Mouse (Mus musculus): ENCODE measurements around the gene Ankmy1. TPM values are rescaled to one million over a fixed set of nuclear protein-coding genes. Genes with fewer than 3 reads are reported as not detected.

The Ankmy1 gene
- polyA plus RNA-seq, 1 experiment, result 0.40 TPM

DNA sequence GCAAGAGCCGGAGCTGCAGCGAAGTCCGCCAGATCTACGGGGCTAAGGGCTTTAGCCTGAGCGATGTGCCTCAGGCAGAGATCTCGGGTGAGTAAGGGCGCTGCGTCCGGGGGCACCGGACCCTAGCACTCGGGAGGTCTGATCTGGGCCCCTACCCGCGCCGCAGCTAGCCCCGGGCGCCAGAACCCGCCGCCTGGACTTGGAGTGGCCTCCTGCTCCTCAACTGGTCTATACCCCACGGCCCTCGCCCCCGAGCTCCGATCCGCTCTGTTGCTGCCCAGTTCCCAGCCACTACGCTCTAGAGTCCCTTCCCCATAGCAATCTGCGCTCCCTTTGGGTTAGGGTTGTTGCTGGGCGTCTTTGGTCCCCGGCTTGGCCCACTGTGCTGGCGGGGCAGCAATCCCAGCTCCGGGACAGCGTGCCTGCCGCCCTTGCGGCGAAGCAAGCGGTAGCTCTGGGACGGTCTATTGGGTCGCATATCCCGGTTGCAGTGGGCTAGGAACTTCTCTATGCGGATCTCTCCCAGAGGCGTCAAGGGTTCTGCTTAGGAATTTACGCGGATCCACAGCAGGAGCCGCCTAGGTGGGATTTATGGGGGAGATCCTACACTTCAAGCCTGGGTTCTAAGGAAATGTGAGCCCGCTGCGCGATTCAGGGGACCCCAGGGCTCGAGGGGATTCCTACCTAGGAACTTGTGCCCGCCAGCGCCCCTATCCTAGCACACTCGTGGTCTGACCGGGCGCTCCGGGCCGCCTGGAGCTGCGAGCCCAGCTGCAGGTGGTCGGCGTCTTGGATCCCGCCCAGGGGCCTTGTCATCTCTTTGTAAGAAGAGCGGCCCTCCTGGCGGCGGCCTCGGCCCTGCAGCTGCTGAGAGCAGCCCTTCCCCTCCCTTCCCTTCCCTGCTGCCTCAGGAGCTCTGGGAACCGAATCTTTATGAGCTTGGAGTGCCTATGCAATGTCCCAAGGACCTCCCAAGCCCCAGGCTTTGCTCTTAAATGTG is 70.4 kb downstream of the Ankmy1 start:
- H3K27ac ChIP-seq (replicated peaks; ENCODE audit: low read depth, low read length), result no peak overlapping the region
- H3K4me1 ChIP-seq (ENCODE audit: control insufficient read depth, insufficient read depth, insufficient read length, low read length), result peaks cover 2% of the 10 kb centered on the region; the same call in 1 of the 2 replicates
- peak overlapping the region; percentile 65 for H3K4me3 ChIP-seq (ENCODE audit: insufficient read depth, low read depth, low read length)

DNA sequence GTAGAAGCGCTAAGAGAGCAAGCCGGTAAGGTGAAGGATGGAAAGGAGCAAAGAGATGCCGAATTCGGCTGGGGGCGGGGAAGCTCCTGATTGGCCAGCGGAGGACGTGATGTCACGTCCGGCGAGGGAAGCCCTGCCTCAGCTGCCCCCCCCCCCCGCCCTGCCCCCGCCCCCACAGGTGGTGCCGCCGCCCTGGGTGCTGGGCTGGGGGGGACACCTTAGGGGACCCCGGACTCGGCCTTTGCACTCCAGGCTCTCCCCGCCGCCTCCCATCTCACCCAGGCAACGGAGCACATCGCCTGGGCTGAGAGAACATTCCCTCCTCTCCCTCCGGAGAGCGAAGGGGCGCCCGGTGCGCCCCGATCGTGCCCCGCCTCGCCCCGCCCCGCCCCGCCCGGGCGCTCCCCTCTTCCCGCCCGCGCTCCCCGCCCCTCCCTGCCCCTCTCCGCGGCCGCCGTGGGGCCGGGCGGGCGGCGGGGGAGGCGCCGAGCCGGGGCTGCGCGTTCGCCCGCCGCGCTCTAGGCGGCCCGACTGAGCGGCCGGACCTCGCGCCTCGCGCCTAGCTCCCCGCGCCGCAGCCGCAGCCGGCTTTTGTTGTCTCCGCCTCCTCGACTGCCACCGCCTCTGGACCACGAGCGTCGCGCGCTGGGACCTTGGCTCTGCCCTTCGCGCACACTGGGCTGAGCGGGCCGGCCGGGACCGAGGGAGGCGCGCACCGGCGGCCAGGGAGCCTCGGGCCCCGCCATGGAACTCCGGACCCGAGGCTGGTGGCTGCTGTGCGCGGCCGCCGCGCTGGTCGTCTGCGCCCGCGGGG is 71.3 kb downstream of the Ankmy1 start, which contains the start of gene Gpc1:
TSS of gene Gpc1 (plus strand) at position 458 of the 814 bp plus-strand sequence.
- peak within 1 kb of the TSS; percentile 65 for H3K4me3 ChIP-seq (ENCODE audit: insufficient read depth, low read depth, low read length)
- peaks cover 2% of the 10 kb centered on the region; the same call in 1 of the 2 replicates for H3K4me1 ChIP-seq (ENCODE audit: control insufficient read depth, insufficient read depth, insufficient read length, low read length)
- H3K27ac ChIP-seq (replicated peaks; ENCODE audit: low read depth, low read length), result no peak within 1 kb of the TSS

DNA sequence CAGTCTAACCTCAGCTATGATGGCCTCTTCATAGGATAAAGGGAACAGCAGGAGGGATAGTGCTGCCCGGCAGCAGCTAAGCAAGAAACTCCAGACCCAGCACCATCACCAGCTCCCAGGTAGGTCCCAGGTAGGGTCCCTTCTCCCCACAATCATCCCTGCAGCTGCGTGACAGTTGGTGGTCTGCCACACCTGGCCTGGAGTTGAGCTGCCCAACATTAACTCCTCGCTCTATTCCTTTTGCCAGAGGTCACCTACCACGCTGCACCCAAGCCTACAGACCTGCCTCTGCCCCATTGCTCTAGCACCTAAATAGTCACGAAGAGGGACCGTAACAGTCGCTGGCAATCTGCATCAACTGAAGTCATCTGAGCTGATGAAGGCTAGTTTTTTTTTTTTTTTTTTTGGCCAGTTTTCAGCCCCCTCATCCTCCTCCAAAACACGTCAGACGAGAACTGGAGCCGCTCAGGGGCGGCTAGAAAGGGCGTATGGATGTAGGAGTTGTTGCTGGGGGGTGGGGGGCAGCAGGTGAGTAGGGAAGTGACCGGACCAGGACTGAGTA is 72.0 kb downstream of the Ankmy1 start:
- no peak overlapping the region for H3K27ac ChIP-seq (replicated peaks; ENCODE audit: low read depth, low read length)
- H3K4me3 ChIP-seq (ENCODE audit: insufficient read depth, low read depth, low read length), result peak overlapping the region; percentile 32; the same call in 1 of the 2 replicates
- H3K4me1 ChIP-seq (ENCODE audit: control insufficient read depth, insufficient read depth, insufficient read length, low read length), result peaks cover 2% of the 10 kb centered on the region; the same call in 1 of the 2 replicates

DNA sequence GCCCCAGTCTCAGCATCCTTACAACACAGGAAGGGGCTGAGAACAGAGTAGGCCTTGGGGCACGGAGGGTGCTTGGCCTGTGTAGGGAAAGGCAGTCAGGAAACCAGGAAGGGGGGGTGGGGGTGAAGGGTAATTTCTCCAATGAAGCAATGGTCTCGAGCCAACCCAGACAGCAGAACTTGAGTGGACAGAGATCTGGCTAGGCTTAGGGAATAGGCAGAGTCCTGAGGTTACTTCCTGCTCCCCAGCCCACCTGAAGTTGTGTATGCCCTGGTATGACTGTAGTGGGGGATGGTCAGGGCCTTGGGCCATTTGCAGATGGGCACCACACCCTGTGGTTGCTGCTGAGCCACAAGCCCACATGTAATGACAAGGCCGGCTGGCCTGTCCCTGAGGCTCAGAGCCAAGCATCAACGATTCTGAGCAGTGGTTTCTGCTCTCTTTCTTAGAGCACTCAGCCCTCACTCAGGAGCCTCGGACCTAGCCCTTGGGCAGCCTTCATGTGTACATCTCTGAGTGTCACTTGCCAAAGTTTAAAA is 86.9 kb downstream of the Ankmy1 start:
- Histone ChIP-seq H3K4me3 (ENCODE audit: insufficient read depth, low read depth, low read length) (no peak overlapping the region), H3K27ac (replicated peaks; ENCODE audit: low read depth, low read length) (no peak overlapping the region), H3K4me1 (ENCODE audit: control insufficient read depth, insufficient read depth, insufficient read length, low read length) (peaks cover 3% of the 10 kb centered on the region; the same call in 1 of the 2 replicates)

DNA sequence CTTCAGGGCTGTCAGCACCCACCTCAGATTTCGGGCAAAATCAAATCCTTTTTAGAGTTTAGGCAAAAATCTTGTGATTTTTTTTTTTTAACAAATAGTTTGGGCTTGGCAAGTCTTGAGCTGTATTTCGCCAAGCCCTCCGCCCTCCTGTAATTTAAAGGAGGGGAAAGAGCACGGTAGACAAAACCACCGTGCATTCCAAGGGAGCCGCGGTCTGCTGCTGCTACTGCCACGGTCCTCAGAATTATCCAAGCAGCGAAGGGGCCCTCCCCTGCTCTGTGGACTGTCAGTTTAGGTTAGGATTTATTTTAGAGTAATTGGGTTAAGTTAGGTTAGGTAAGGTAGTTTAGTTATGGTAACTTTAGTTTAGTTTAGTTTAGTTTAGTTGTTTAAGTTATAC is 87.6 kb downstream of the Ankmy1 start:
- no peak overlapping the region for H3K27ac ChIP-seq (replicated peaks; ENCODE audit: low read depth, low read length)
- H3K4me3 ChIP-seq (ENCODE audit: insufficient read depth, low read depth, low read length), result no peak overlapping the region
- H3K4me1 ChIP-seq (ENCODE audit: control insufficient read depth, insufficient read depth, insufficient read length, low read length), result peaks cover 3% of the 10 kb centered on the region; the same call in 1 of the 2 replicates

DNA sequence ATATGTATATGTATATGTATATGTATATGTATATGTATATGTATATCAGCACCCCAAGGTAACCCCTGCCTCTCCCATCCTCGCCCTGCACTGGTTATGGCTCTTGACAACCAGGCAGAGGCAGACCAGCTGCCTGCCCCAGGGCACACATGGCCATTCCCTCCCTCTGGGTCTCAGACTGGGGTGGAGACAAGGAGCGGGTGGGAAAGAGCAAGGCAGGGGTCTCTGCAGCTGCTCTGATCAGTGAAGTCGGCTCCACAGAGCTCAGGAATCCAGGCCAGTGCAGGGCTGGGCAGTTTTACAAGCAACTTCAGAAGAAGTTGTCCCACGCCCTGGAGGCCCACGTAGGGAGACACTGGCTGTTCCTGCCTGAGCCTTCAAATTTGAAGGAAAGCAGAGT is 88.4 kb downstream of the Ankmy1 start:
- peaks cover 3% of the 10 kb centered on the region; the same call in 1 of the 2 replicates for H3K4me1 ChIP-seq (ENCODE audit: control insufficient read depth, insufficient read depth, insufficient read length, low read length)
- no peak overlapping the region for H3K27ac ChIP-seq (replicated peaks; ENCODE audit: low read depth, low read length)
- H3K4me3 ChIP-seq (ENCODE audit: insufficient read depth, low read depth, low read length), result no peak overlapping the region

Other genes starting within 250 kb of the Ankmy1 start
- gene Gpc1, start 71.3 kb downstream of the Ankmy1 start, polyA plus RNA-seq (2012; ENCODE audit: insufficient read depth, insufficient read length, missing spikeins), result 5.5 and 8.1 TPM in 2 replicates
- 25.5 and 29.2 TPM in 2 replicates for gene Dusp28, start 4.1 kb upstream of the Ankmy1 start, polyA plus RNA-seq (2012; ENCODE audit: insufficient read depth, insufficient read length, missing spikeins)
- gene Rnpepl1, start 7.9 kb upstream of the Ankmy1 start, polyA plus RNA-seq (2012; ENCODE audit: insufficient read depth, insufficient read length, missing spikeins), result 54.5 and 68.2 TPM in 2 replicates
- gene Capn10, start 31.5 kb upstream of the Ankmy1 start, polyA plus RNA-seq (2012; ENCODE audit: insufficient read depth, insufficient read length, missing spikeins), result 6.1 and 6.8 TPM in 2 replicates
- gene Gpr35, start 48.0 kb upstream of the Ankmy1 start, polyA plus RNA-seq (2012; ENCODE audit: insufficient read depth, insufficient read length, missing spikeins), result 0.67 TPM in 1 of 2 replicates, not detected in the other
- gene Aqp12, start 103.4 kb upstream of the Ankmy1 start, polyA plus RNA-seq (2012; ENCODE audit: insufficient read depth, insufficient read length, missing spikeins), result not detected in 2 replicates
- not detected in 2 replicates for gene Kif1a, start 199.0 kb upstream of the Ankmy1 start, polyA plus RNA-seq (2012; ENCODE audit: insufficient read depth, insufficient read length, missing spikeins)
- gene Agxt, start 232.3 kb upstream of the Ankmy1 start, polyA plus RNA-seq (2012; ENCODE audit: insufficient read depth, insufficient read length, missing spikeins), result not detected in 2 replicates

Data from brown adipose tissue, adult 24 weeks (tissue).